Mouse (Mus musculus): ENCODE results near the gene Vps33b.

DNA sequence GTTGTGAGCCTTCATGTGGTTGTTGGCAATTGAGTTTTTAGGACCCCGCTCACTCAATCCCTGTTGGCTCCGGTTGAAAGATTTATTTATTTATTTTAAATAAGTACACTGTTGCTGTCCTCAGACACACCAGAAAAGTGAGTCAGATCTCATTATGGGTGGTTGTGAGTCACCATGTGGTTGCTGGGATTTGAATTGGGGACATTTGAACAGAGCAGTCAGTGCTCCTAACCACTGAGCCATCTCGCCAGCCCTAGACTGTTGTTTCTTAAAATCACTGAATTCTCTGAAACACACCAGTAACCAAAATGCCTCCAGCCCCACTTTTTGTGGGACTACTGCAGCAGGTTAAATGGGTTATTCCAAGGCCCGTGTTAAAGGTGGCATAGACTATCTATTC, 29.3 kb downstream of the Vps33b start:
- no peak for TF ChIP-seq CTCF (IDR thresholded peaks at IDR 0.05)
- TF ChIP-seq EP300 (IDR thresholded peaks at IDR 0.05), result no peak
